Mouse (Mus musculus): Measurements from ENCODE around the gene Spred3.

GRCm38 (mm10) chr7:29172390-29173016, 2.3 kb upstream of the Spred3 start:
- TF ChIP-seq EP300 (IDR thresholded peaks at IDR 0.05; ENCODE audit: low read depth): no peak
- no peak for TF ChIP-seq CTCF (IDR thresholded peaks at IDR 0.05; ENCODE audit: low read depth)
